Mouse (Mus musculus) bone marrow macrophage, adult 2 months (primary cell): Measurements from ENCODE around the gene Man2a1.

Source experiments
- CTCF ChIP-seq: IDR thresholded peaks from 2 replicates; pipeline ENCODE4 v1.5.1; 2012; ENCODE audit warnings: low read depth, mild to moderate bottlenecking, low read length, moderate library complexity
- POLR2A ChIP-seq: IDR thresholded peaks from 2 replicates; pipeline ENCODE4 v1.6.1; 2012; ENCODE audit warnings: mild to moderate bottlenecking, low read depth, low read length, borderline replicate concordance

- TF ChIP-seq CTCF (no peak), POLR2A (no peak)
Observed at GRCm38 (mm10) chr17:64608228-64608627, 7.7 kb downstream of the Man2a1 start.
